Mouse (Mus musculus): ENCODE results near the gene Sdc1.

DNA sequence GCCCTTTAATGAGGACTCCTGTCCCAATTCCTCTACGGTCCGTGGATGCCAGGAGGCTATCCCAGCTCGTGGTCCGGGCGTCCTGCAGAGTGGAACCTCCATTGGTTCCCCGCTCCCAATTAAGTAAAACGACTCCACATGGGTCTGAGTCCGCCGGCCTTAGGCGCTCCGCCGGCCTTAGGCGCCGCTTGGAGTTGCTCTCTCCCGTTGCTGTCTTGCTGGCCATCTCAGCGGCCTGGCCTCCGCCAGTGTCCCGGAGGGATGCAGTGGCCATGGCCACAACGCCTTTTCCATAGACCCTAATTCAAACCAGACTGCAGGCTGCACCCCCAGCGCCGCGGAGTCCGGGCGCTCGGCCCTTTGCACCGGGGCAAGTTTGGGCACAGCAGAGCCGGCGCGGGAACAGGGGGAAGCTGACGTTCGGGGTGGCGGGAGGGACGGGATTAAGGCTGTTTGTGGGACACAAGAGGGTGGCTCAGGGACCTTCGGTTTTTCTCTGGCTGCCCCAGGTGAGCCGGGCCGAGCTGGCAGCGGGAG is 789 bp downstream of the Sdc1 start:
- TF ChIP-seq CTCF (IDR thresholded peaks at IDR 0.05; ENCODE audit: low read depth, low read length) (no peak), POLR2A (IDR thresholded peaks at IDR 0.05; ENCODE audit: borderline replicate concordance, low read depth, low read length) (no peak)

All from bone marrow macrophage, adult 2 months (primary cell).